Mouse (Mus musculus): ENCODE measurements around the gene Gsta3.

DNA sequence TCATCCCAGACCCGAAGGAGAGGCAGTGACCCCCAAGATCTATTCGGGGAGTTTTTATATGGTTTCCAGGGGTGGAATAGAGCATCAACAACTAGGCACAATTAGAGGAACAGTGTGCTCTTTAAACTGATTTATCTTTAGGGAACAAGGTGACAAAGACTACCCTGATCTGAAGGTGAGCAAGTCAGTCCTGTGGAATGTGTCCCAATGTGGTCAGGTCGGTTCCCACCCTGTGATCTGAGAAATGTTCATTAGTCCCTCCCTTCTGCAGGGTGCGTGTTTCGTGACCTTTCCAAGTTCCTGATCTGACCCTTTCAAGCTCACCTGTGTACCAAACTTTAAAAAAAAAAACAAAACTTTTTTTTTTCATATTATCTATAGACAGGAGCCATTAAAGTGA, 16.5 kb downstream of the Gsta3 start:
- TF ChIP-seq POLR2A (IDR thresholded peaks at IDR 0.05; ENCODE audit: control insufficient read depth, extremely low read depth, insufficient read depth, low read length, poor library complexity) (no peak), CTCF (IDR thresholded peaks at IDR 0.05; ENCODE audit: borderline replicate concordance, control insufficient read depth, extremely low read depth, insufficient read depth, low read length, poor library complexity) (no peak)

Measured in thymus, adult 2 months (tissue).